Mouse (Mus musculus): ENCODE results near the gene Rmi1. TPM values are rescaled to one million over a fixed set of nuclear protein-coding genes. Genes with fewer than 3 reads are reported as not detected.
"Not testable (repeated sequence)": the region's sequence is repeated elsewhere in the genome, so short reads cannot be mapped to it uniquely, and the experiment has no call there.

Rmi1 gene
- total RNA-seq, 2 experiments from 2014 or later = 23.9 to 38.1 TPM

DNA sequence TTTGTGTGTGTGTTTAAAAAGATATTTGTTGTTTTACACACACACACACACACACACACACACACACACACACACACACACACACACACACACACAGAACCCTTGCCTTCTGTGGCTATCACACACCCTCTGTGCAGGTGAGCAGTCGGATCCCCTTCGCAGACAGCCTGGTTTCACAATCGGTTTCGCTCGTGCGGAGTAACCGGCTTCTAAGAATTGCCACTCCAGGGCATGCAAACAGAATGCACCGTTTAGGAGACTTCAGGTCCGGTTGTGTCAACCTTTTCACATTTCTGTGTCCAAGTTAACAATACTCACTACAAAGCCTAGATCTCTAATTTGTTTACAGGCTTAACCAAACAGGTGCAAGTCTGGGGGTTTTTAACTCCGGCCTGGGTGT, 51.5 kb downstream of the Rmi1 start:
- no peak for ATAC-seq (replicated peaks; ENCODE audit: low FRiP score, poor library complexity, severe bottlenecking)

DNA sequence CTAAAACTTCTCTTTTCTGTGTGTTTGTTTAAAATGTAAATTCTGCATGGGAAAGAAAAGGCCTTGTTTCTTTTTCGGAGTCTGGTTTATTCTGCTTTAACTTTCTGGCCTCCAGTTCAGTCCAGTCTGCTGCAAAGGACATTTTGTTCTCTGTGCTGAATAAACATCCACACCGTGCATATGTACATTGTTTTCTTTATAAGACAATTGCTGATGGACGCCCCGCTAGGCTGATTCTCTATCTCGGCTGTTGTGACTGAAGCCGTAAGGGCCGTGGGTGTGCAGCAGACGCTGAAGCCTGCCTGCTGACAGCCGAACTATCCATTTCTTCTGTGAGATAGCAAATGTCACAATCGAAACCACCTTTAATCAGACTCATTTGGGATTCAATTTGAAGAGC, 54.5 kb downstream of the Rmi1 start:
- ATAC-seq (replicated peaks; ENCODE audit: low FRiP score, poor library complexity, severe bottlenecking) = no peak

DNA sequence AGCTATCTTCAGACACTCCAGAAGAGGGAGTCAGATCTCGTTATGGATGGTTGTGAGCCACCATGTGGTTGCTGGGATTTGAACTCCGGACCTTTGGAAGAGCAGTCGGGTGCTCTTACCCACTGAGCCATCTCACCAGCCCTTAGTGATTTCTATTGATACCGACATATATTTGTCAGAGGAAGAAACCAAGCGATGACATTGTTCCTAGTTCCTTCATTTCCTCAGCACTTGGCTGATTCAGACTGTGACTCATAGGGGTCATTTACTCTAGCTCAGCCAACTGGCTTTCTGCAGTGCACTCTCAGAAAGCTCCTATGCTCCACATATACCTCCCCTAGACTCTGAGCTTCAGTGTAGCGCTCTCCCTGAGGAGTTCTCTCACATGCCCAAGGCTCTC, 56.8 kb downstream of the Rmi1 start:
- ATAC-seq (replicated peaks; ENCODE audit: low FRiP score, poor library complexity, severe bottlenecking) = not testable (repeated sequence)

Other genes starting within 250 kb of the Rmi1 start
- 20.5 and 37.8 TPM in 2 replicates for gene Idnk, start 244.6 kb upstream of the Rmi1 start, total RNA-seq (2015; ENCODE audit: low replicate concordance)
- gene Idnk, start 244.6 kb upstream of the Rmi1 start, total RNA-seq (2017; ENCODE audit: low replicate concordance) = 13.5 and 18.4 TPM in 2 replicates
- 35.0 and 39.4 TPM in 2 replicates for gene Ubqln1, start 186.6 kb upstream of the Rmi1 start, total RNA-seq (2015; ENCODE audit: low replicate concordance)
- gene Ubqln1, start 186.6 kb upstream of the Rmi1 start, total RNA-seq (2017; ENCODE audit: low replicate concordance) = 19.4 and 32.5 TPM in 2 replicates
- not detected in 2 replicates for gene Gkap1, start 126.5 kb upstream of the Rmi1 start, total RNA-seq (2015; ENCODE audit: low replicate concordance)
- gene Gkap1, start 126.5 kb upstream of the Rmi1 start, total RNA-seq (2017; ENCODE audit: low replicate concordance) = 0.30 and 1.9 TPM in 2 replicates
- gene Kif27, start 43.1 kb upstream of the Rmi1 start, total RNA-seq (2015; ENCODE audit: low replicate concordance) = not detected in 2 replicates
- gene Kif27, start 43.1 kb upstream of the Rmi1 start, total RNA-seq (2017; ENCODE audit: low replicate concordance) = not detected in 2 replicates
- gene 2210016F16Rik, start 17.0 kb upstream of the Rmi1 start, total RNA-seq (2015; ENCODE audit: low replicate concordance) = 2.1 and 7.6 TPM in 2 replicates
- gene 2210016F16Rik, start 17.0 kb upstream of the Rmi1 start, total RNA-seq (2017; ENCODE audit: low replicate concordance) = 3.1 and 7.1 TPM in 2 replicates
- gene Hnrnpk, start 1.1 kb downstream of the Rmi1 start, total RNA-seq (2015; ENCODE audit: low replicate concordance) = 489 and 576 TPM in 2 replicates
- gene Hnrnpk, start 1.1 kb downstream of the Rmi1 start, total RNA-seq (2017; ENCODE audit: low replicate concordance) = 788 and 801 TPM in 2 replicates
- gene Slc28a3, start 208.6 kb downstream of the Rmi1 start, total RNA-seq (2015; ENCODE audit: low replicate concordance) = not detected in 2 replicates
- gene Slc28a3, start 208.6 kb downstream of the Rmi1 start, total RNA-seq (2017; ENCODE audit: low replicate concordance) = not detected in 2 replicates